Mouse (Mus musculus): ENCODE data around the gene Golim4.

GRCm38 (mm10) chr3:75950897-75951296 lies 5.9 kb downstream of the Golim4 start:
- TF ChIP-seq POLR2A (IDR thresholded peaks at IDR 0.05; ENCODE audit: control insufficient read depth, extremely low read depth, insufficient read depth, low read length, poor library complexity), result no peak
- no peak for TF ChIP-seq CTCF (IDR thresholded peaks at IDR 0.05; ENCODE audit: borderline replicate concordance, control insufficient read depth, extremely low read depth, insufficient read depth, low read length, poor library complexity)

All from thymus, adult 2 months (tissue).